24 mouse cellular contexts compared by ENCODE assay signal in genomic region chr15:90062021-90062420, GRCm38 (mm10).
"Had no signal": no experiment of that assay in that cellular context is flagged by ENCODE, and none has a peak within 500 bp of the region (broad histone marks: within the 10 kb centered on the region; RNA-seq: fewer than 3 reads in every experiment).

No protein-coding gene starts in this region.

- H3K27ac ChIP-seq: limb, embryonic 10.5 days; limb, embryonic 13.5 days; liver, embryonic 12.5 days; liver, embryonic 15.5 days; lung, embryonic 15.5 days; midbrain, embryonic 10.5 days; neural tube, embryonic 12.5 days; neural tube, embryonic 15.5 days; stomach, embryonic 15.5 days had no signal

- DNase-seq: kidney, adult 18-20 months; kidney, adult 9 months; kidney, postnatal 14 days; kidney, postnatal 4 days; liver; lung, adult 18-20 months; lung, postnatal 10 days; lung, postnatal 36 days; midbrain, embryonic 14.5 days; right cerebral cortex, postnatal 14 days; spleen, adult 18-20 months; thymus, postnatal 36 days had no signal

- H3K4me1 ChIP-seq: limb, embryonic 10.5 days; limb, embryonic 13.5 days; liver, embryonic 12.5 days; liver, embryonic 15.5 days; lung, embryonic 15.5 days; megakaryocyte, embryonic 14.5 days; midbrain, embryonic 10.5 days; neural tube, embryonic 12.5 days; neural tube, embryonic 15.5 days; stomach, embryonic 15.5 days had no signal

- H3K9ac ChIP-seq: limb, embryonic 13.5 days; liver, embryonic 12.5 days; liver, embryonic 15.5 days; lung, embryonic 15.5 days; neural tube, embryonic 12.5 days; neural tube, embryonic 15.5 days; stomach, embryonic 15.5 days had no signal

- ATAC-seq: inflammation-experienced regulatory T-cells, adult 6 months; intestine, embryonic 16.5 days; liver, embryonic 12.5 days had no signal

- H3K9me3 ChIP-seq: limb, embryonic 10.5 days; limb, embryonic 13.5 days; liver, embryonic 15.5 days; lung, embryonic 15.5 days; midbrain, embryonic 10.5 days; neural tube, embryonic 12.5 days; neural tube, embryonic 15.5 days; stomach, embryonic 15.5 days had no signal

- H3K4me3 ChIP-seq: limb, embryonic 10.5 days; limb, embryonic 13.5 days; liver, embryonic 12.5 days; liver, embryonic 15.5 days; lung, embryonic 15.5 days; megakaryocyte, embryonic 14.5 days; midbrain, embryonic 10.5 days; neural tube, embryonic 12.5 days; neural tube, embryonic 15.5 days; stomach, embryonic 15.5 days had no signal

- H3K36me3 ChIP-seq: limb, embryonic 10.5 days; limb, embryonic 13.5 days; liver, embryonic 12.5 days; liver, embryonic 15.5 days; lung, embryonic 15.5 days; midbrain, embryonic 10.5 days; neural tube, embryonic 12.5 days; neural tube, embryonic 15.5 days; stomach, embryonic 15.5 days had no signal

- H3K27me3 ChIP-seq: limb, embryonic 13.5 days; liver, embryonic 12.5 days; liver, embryonic 15.5 days; lung, embryonic 15.5 days; megakaryocyte, embryonic 14.5 days; neural tube, embryonic 12.5 days; neural tube, embryonic 15.5 days; stomach, embryonic 15.5 days had no signal

- H3K4me2 ChIP-seq: limb, embryonic 13.5 days; liver, embryonic 12.5 days; liver, embryonic 15.5 days; lung, embryonic 15.5 days; neural tube, embryonic 12.5 days; neural tube, embryonic 15.5 days; stomach, embryonic 15.5 days had no signal
